Mouse (Mus musculus) CD8-positive naive resting alpha-beta T cell, adult 2 months (primary cell): ENCODE data around the gene 9230112D13Rik.

Experiments
- DNase-seq, 2 experiments: peaks; one replicate each; pipeline ENCODE4 v3.0.0; 2022; ENCODE audit warnings: low read depth in 2 of 2, low spot score in 2 of 2

The 9230112D13Rik gene

GRCm38 (mm10) chr14:34522701-34523100 is at the start of gene 9230112D13Rik:
TSS of gene 9230112D13Rik (minus strand) at chr14:34522801.
- DNase-seq: no peak

- DNase-seq: no peak
Observed at GRCm38 (mm10) chr14:34571610-34572387, 49.2 kb upstream of the 9230112D13Rik start.

GRCm38 (mm10) chr14:34570903-34571302 is 48.3 kb upstream of the 9230112D13Rik start:
- no peak for DNase-seq

- DNase-seq: peak; percentile 18 to 47
Observed at GRCm38 (mm10) chr14:34570294-34570693, 47.7 kb upstream of the 9230112D13Rik start.

GRCm38 (mm10) chr14:34569534-34570194 is 47.1 kb upstream of the 9230112D13Rik start:
- DNase-seq: no peak

GRCm38 (mm10) chr14:34568626-34569025 is 46.0 kb upstream of the 9230112D13Rik start:
- DNase-seq: no peak

- DNase-seq: no peak
Observed at GRCm38 (mm10) chr14:34567697-34568096, 45.1 kb upstream of the 9230112D13Rik start.

GRCm38 (mm10) chr14:34566530-34566929 is 43.9 kb upstream of the 9230112D13Rik start:
- no peak for DNase-seq

GRCm38 (mm10) chr14:34565711-34566110 is 43.1 kb upstream of the 9230112D13Rik start:
- DNase-seq: no peak

- no peak for DNase-seq
Observed at GRCm38 (mm10) chr14:34564646-34565045, 42.0 kb upstream of the 9230112D13Rik start.

- DNase-seq: no peak
Observed at GRCm38 (mm10) chr14:34562393-34562792, 39.8 kb upstream of the 9230112D13Rik start.

- no peak for DNase-seq
Observed at GRCm38 (mm10) chr14:34561647-34562046, 39.0 kb upstream of the 9230112D13Rik start.

- DNase-seq: no peak
Observed at GRCm38 (mm10) chr14:34558947-34559346, 36.3 kb upstream of the 9230112D13Rik start.

GRCm38 (mm10) chr14:34555211-34555610 is 32.6 kb upstream of the 9230112D13Rik start:
- DNase-seq: no peak

- DNase-seq: no peak
Observed at GRCm38 (mm10) chr14:34554047-34554446, 31.4 kb upstream of the 9230112D13Rik start.

GRCm38 (mm10) chr14:34553470-34553869 is 30.9 kb upstream of the 9230112D13Rik start:
- DNase-seq: no peak

- DNase-seq: no peak
Observed at GRCm38 (mm10) chr14:34552226-34552625, 29.6 kb upstream of the 9230112D13Rik start.

- DNase-seq: peak; percentile 43 to 55
Observed at GRCm38 (mm10) chr14:34549004-34549671, 26.5 kb upstream of the 9230112D13Rik start.

- no peak for DNase-seq
Observed at GRCm38 (mm10) chr14:34548391-34549001, 25.9 kb upstream of the 9230112D13Rik start.

GRCm38 (mm10) chr14:34544545-34544944 is 21.9 kb upstream of the 9230112D13Rik start:
- no peak for DNase-seq

GRCm38 (mm10) chr14:34544001-34544400 is 21.4 kb upstream of the 9230112D13Rik start:
- no peak for DNase-seq
